34 mouse cellular contexts compared by ENCODE assay signal in the genomic region with DNA sequence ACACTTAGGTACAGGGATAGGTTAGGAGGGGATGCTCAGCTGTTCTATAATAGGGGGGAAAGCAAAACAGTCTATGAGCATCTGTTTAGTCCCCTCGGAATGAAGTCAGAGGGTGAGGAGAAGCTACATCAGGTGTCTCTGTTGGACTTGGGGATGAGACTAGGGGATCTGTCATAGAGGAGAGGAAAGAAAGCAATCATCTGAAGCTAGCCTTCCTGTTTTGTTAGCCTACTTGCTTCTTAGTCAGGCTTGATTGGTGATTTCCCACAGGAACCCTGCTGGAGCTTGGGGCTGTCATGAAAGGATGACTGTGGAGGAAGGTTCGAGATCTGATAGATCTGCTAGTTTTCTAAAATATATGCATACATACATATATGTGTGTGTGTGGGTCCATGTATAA.
"Had no signal": no experiment of that assay in that cellular context is flagged by ENCODE, and none has a peak within 500 bp of the region (broad histone marks: within the 10 kb centered on the region; RNA-seq: fewer than 3 reads in every experiment).

No protein-coding gene starts in this region.

- H3K9ac ChIP-seq: heart, embryonic 12.5 days; heart, embryonic 13.5 days; heart, embryonic 15.5 days; hindbrain, embryonic 12.5 days; hindbrain, embryonic 13.5 days; hindbrain, embryonic 14.5 days; hindbrain, embryonic 15.5 days; intestine, embryonic 15.5 days; kidney, embryonic 15.5 days had no signal

- H3K27ac ChIP-seq: heart, embryonic 13.5 days; heart, embryonic 15.5 days; hindbrain, embryonic 10.5 days; hindbrain, embryonic 12.5 days; hindbrain, embryonic 13.5 days; hindbrain, embryonic 14.5 days; hindbrain, embryonic 15.5 days; hindbrain, postnatal 0 days; intestine, embryonic 15.5 days; kidney, embryonic 15.5 days; kidney, postnatal 0 days; layer of hippocampus, adult 2 months; left cerebral cortex, adult 2 months had no signal

- DNase-seq: heart, postnatal 10 days; heart, postnatal 14 days; heart, postnatal 36 days; heart, postnatal 4 days; kidney, adult 11 months; kidney, adult 18-20 months; kidney, adult 2 months; kidney, adult 8-10 months; kidney, adult 9 months; kidney, postnatal 10 days; kidney, postnatal 14 days; kidney, postnatal 25 days; kidney, postnatal 36 days; kidney, postnatal 4 days; layer of hippocampus, adult 9-11 months; layer of hippocampus, postnatal 36 days had no signal

- H3K36me3 ChIP-seq: heart, embryonic 12.5 days; heart, embryonic 13.5 days; heart, embryonic 15.5 days; hindbrain, embryonic 10.5 days; hindbrain, embryonic 12.5 days; hindbrain, embryonic 13.5 days; hindbrain, embryonic 15.5 days; intestine, embryonic 15.5 days; kidney, embryonic 15.5 days had no signal

- ATAC-seq: hindbrain, embryonic 16.5 days; hindbrain, postnatal 0 days; inflammation-experienced regulatory T-cells, adult 6 months; intestine, embryonic 15.5 days; intestine, embryonic 16.5 days; intestine, postnatal 0 days had no signal

- H3K4me3 ChIP-seq: heart, embryonic 12.5 days; heart, embryonic 13.5 days; heart, embryonic 15.5 days; hindbrain, embryonic 10.5 days; hindbrain, embryonic 12.5 days; hindbrain, embryonic 13.5 days; hindbrain, embryonic 15.5 days; intestine, embryonic 15.5 days; kidney, embryonic 15.5 days; layer of hippocampus, adult 2 months; left cerebral cortex, adult 2 months had no signal

- H3K27me3 ChIP-seq: heart, embryonic 12.5 days; heart, embryonic 13.5 days; heart, embryonic 15.5 days; hindbrain, embryonic 12.5 days; hindbrain, embryonic 13.5 days; hindbrain, embryonic 15.5 days; intestine, embryonic 15.5 days; kidney, embryonic 15.5 days had no signal

- H3K4me2 ChIP-seq: heart, embryonic 12.5 days; heart, embryonic 13.5 days; heart, embryonic 15.5 days; hindbrain, embryonic 12.5 days; hindbrain, embryonic 13.5 days; hindbrain, embryonic 14.5 days; hindbrain, embryonic 15.5 days; intestine, embryonic 15.5 days; kidney, embryonic 15.5 days had no signal

- H3K9me3 ChIP-seq: heart, embryonic 12.5 days; heart, embryonic 13.5 days; heart, embryonic 15.5 days; hindbrain, embryonic 10.5 days; hindbrain, embryonic 12.5 days; hindbrain, embryonic 13.5 days; hindbrain, embryonic 15.5 days; intestine, embryonic 15.5 days; kidney, embryonic 15.5 days had no signal

- H3K4me1 ChIP-seq: heart, embryonic 12.5 days; heart, embryonic 13.5 days; heart, embryonic 15.5 days; hindbrain, embryonic 10.5 days; hindbrain, embryonic 12.5 days; hindbrain, embryonic 13.5 days; hindbrain, embryonic 15.5 days; intestine, embryonic 15.5 days; kidney, embryonic 15.5 days had no signal
